Mouse (Mus musculus): ENCODE results near the gene Cd180. TPM values are rescaled to one million over a fixed set of nuclear protein-coding genes. Genes with fewer than 3 reads are reported as not detected.

Gene Cd180
- polyA plus RNA-seq, 1 experiment from 2014 or later = 0.88 TPM

- Histone ChIP-seq H3K27me3 (ENCODE audit: control insufficient read depth, insufficient read depth, low read length) (no peaks in the 10 kb centered on the region), H3K9me3 (ENCODE audit: control insufficient read depth, low read length) (no peaks in the 10 kb centered on the region), H3K27ac (replicated peaks in 1 of 2; ENCODE audit: control insufficient read depth in 1 of 2, insufficient read depth in 1 of 2, low read depth in 2 of 2, low read length in 2 of 2) (no peak overlapping the region), H3K36me3 (ENCODE audit: control insufficient read depth, insufficient read depth, low read length) (no peaks in the 10 kb centered on the region), H3K4me2 (ENCODE audit: low read length) (peak overlapping the region; percentile 32; the same call in 1 of the 2 replicates), H3K4me3 (ENCODE audit: control insufficient read depth in 1 of 2, insufficient read depth in 1 of 2, low read depth in 1 of 2, low read length in 2 of 2) (no peak overlapping the region), H3K4me1 (ENCODE audit: control insufficient read depth in 2 of 2, insufficient read depth in 2 of 2, low read length in 2 of 2) (peaks cover 4 to 7% of the 10 kb centered on the region in 2 experiments; a peak in 1 of 4 replicates), H3K9ac (ENCODE audit: low read length) (no peak overlapping the region)
- 66% methylated on average over 11 of the region's 11 CpGs for WGBS
- no peak for ATAC-seq (ENCODE audit: insufficient number of reproducible peaks, insufficient read depth, low FRiP score, low read depth)
Measured at GRCm38 (mm10) chr13:102656153-102656690, 37.1 kb upstream of the Cd180 start.

DNA sequence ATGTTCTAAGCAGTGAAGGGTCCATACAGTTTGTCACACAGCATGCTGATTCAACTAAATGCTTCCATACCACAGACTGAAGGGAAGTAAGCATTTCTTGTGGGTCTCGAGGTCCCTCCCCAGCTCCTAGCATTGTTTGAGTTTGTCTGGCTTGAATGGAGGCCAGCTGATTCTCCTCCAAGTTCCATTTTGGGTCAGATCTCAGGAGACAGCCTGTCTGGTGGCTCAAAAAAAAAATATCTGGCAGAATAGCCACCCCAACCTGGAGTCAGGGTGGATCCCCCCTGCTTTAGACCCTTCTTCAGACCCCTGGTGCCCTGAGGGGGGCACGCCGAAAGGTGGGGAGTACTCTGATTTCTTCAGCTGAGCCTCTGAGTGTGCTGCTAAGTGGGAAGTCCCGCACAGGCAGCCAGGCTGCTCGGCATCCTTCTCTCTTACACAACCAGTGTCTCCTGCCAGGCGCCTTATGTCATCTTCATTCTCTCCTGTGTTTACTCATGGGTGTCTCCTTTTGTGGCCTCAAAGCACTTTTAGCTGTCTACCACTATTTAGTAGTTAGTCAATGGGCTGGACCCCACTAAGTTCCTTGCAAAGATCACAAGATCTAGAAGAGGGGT, 35.0 kb upstream of the Cd180 start:
- H3K27ac ChIP-seq (replicated peaks in 1 of 2; ENCODE audit: control insufficient read depth in 1 of 2, insufficient read depth in 1 of 2, low read depth in 2 of 2, low read length in 2 of 2) = no peak overlapping the region
- no peaks in the 10 kb centered on the region for H3K36me3 ChIP-seq (ENCODE audit: control insufficient read depth, insufficient read depth, low read length)
- ATAC-seq (ENCODE audit: insufficient number of reproducible peaks, insufficient read depth, low FRiP score, low read depth) = no peak
- H3K4me3 ChIP-seq (ENCODE audit: control insufficient read depth in 1 of 2, insufficient read depth in 1 of 2, low read depth in 1 of 2, low read length in 2 of 2) = no peak overlapping the region
- no peak overlapping the region for H3K9ac ChIP-seq (ENCODE audit: low read length)
- H3K27me3 ChIP-seq (ENCODE audit: control insufficient read depth, insufficient read depth, low read length) = no peaks in the 10 kb centered on the region
- H3K4me2 ChIP-seq (ENCODE audit: low read length) = no peak overlapping the region
- peaks cover 4 to 7% of the 10 kb centered on the region in 2 experiments; a peak in 1 of 4 replicates for H3K4me1 ChIP-seq (ENCODE audit: control insufficient read depth in 2 of 2, insufficient read depth in 2 of 2, low read length in 2 of 2)
- 63% methylated on average over 6 of the region's 6 CpGs for WGBS
- no peaks in the 10 kb centered on the region for H3K9me3 ChIP-seq (ENCODE audit: control insufficient read depth, low read length)

DNA sequence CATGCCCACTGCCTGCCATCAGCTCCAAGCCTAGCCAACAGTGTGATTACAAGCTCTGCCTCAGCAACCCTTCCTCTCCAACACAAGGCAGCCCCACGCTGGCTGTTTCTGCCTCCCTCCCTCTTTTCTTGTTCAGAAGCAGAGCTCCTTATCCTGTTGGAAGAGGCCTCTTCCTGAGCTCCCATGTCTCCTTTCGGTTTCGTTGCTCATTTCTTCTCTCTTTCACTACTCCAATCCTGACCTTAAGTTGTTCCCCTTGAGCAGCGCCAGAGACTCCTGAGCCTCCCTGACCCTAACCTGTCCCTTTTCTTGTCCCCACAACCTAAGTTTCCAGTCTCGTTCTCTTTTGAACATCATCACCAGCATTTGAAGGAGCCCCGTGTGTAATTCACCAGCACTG, 29.3 kb upstream of the Cd180 start:
- Histone ChIP-seq H3K36me3 (ENCODE audit: control insufficient read depth, insufficient read depth, low read length) (no peaks in the 10 kb centered on the region), H3K4me3 (ENCODE audit: control insufficient read depth in 1 of 2, insufficient read depth in 1 of 2, low read depth in 1 of 2, low read length in 2 of 2) (no peak overlapping the region), H3K9me3 (ENCODE audit: control insufficient read depth, low read length) (no peaks in the 10 kb centered on the region), H3K27ac (replicated peaks in 1 of 2; ENCODE audit: control insufficient read depth in 1 of 2, insufficient read depth in 1 of 2, low read depth in 2 of 2, low read length in 2 of 2) (no peak overlapping the region; a peak in 1 of 4 replicates), H3K4me2 (ENCODE audit: low read length) (no peak overlapping the region), H3K9ac (ENCODE audit: low read length) (no peak overlapping the region), H3K4me1 (ENCODE audit: control insufficient read depth in 2 of 2, insufficient read depth in 2 of 2, low read length in 2 of 2) (peaks cover 2 to 14% of the 10 kb centered on the region in 2 experiments; a peak in 3 of 4 replicates), H3K27me3 (ENCODE audit: control insufficient read depth, insufficient read depth, low read length) (no peaks in the 10 kb centered on the region)
- WGBS = 48% methylated on average over 6 of the region's 6 CpGs
- no peak for ATAC-seq (ENCODE audit: insufficient number of reproducible peaks, insufficient read depth, low FRiP score, low read depth)

DNA sequence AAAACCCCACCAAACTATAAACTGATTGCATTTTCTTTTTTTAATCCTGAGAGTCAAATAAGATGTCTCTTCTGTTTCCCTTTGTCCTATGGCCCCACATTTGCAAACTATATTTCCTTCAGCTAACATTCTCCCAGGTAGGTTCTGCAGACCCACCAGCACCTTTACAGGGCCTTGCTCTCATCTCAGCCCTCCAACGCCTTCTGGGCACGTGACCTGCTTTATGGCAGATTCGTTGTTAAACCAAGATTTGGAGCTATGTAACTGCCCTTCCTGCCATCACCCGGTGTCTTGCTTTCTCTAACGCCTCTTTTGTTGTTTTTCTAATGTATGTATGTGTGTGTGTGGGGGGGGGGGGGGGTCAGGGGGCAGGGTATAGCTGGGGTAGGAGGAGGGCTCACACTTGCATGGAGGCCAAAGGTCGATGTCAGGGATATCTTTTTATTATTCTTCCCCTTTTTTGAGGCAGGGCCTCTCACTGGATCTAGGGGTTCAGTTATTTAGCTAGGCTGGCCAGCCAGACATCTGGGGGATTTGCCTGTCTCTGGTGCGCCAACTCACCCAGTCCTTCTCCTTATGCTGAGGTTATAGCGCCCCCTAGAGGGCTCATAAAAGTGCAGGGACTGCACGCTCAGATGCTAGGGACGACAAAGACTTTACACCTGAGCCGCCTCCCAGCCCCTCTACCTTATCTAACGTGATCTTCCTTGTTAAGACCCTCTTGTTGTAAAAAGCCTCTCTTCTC, 28.3 kb upstream of the Cd180 start:
- peaks cover 10 to 23% of the 10 kb centered on the region in 2 experiments for H3K4me1 ChIP-seq (ENCODE audit: control insufficient read depth in 2 of 2, insufficient read depth in 2 of 2, low read length in 2 of 2)
- H3K4me3 ChIP-seq (ENCODE audit: control insufficient read depth in 1 of 2, insufficient read depth in 1 of 2, low read depth in 1 of 2, low read length in 2 of 2) = peak overlapping the region in 1 of 2 experiments; percentile 6; a peak in 1 of 4 replicates
- H3K9ac ChIP-seq (ENCODE audit: low read length) = no peak overlapping the region; the same call in 1 of the 2 replicates
- no peaks in the 10 kb centered on the region for H3K27me3 ChIP-seq (ENCODE audit: control insufficient read depth, insufficient read depth, low read length)
- H3K27ac ChIP-seq (replicated peaks in 1 of 2; ENCODE audit: control insufficient read depth in 1 of 2, insufficient read depth in 1 of 2, low read depth in 2 of 2, low read length in 2 of 2) = no peak overlapping the region
- H3K9me3 ChIP-seq (ENCODE audit: control insufficient read depth, low read length) = no peaks in the 10 kb centered on the region
- peak overlapping the region; percentile 55 for H3K4me2 ChIP-seq (ENCODE audit: low read length)
- WGBS = 49% methylated on average over 12 of the region's 12 CpGs
- H3K36me3 ChIP-seq (ENCODE audit: control insufficient read depth, insufficient read depth, low read length) = no peaks in the 10 kb centered on the region
- ATAC-seq (ENCODE audit: insufficient number of reproducible peaks, insufficient read depth, low FRiP score, low read depth) = no peak; the same call in 1 of the 2 replicates

DNA sequence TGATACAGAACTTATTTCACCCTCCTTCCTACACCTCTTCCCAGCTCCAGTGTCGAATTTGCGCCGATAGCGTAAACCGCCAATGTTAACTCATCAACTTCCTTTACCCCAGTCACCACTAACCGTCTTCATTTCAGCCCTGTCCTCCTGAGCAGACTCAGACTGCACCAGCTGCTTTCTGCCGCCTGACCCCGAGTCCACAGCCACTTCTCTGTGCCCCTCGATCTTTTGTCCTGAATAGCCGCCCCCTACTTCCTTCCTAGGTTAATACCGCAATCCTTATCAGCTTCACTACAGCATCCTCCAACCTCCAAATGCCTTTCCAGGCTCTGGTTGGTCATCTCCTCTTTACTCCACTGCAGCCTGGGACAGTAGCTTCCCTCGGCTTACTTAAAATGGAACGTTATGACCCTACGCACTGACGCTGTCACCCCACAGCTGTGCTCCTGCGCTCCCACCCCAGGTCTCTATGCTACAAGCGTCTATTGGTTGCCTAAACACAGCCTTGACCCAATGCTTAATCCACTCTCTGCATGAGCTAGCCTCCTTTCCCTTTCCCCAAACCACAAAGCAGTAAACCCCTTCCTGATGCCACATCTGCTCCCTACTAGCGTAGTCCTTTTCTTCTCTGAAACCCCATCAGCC, 27.6 kb upstream of the Cd180 start:
- Histone ChIP-seq H3K4me3 (ENCODE audit: control insufficient read depth in 1 of 2, insufficient read depth in 1 of 2, low read depth in 1 of 2, low read length in 2 of 2) (peak overlapping the region in 1 of 2 experiments; percentile 6; a peak in 1 of 4 replicates), H3K36me3 (ENCODE audit: control insufficient read depth, insufficient read depth, low read length) (no peaks in the 10 kb centered on the region), H3K9ac (ENCODE audit: low read length) (no peak overlapping the region; the same call in 1 of the 2 replicates), H3K4me1 (ENCODE audit: control insufficient read depth in 2 of 2, insufficient read depth in 2 of 2, low read length in 2 of 2) (peaks cover 16 to 30% of the 10 kb centered on the region in 2 experiments), H3K9me3 (ENCODE audit: control insufficient read depth, low read length) (no peaks in the 10 kb centered on the region), H3K27ac (replicated peaks in 1 of 2; ENCODE audit: control insufficient read depth in 1 of 2, insufficient read depth in 1 of 2, low read depth in 2 of 2, low read length in 2 of 2) (no peak overlapping the region), H3K4me2 (ENCODE audit: low read length) (peak overlapping the region; percentile 55), H3K27me3 (ENCODE audit: control insufficient read depth, insufficient read depth, low read length) (no peaks in the 10 kb centered on the region)
- ATAC-seq (ENCODE audit: insufficient number of reproducible peaks, insufficient read depth, low FRiP score, low read depth) = no peak; the same call in 1 of the 2 replicates
- WGBS = 40% methylated on average over 18 of the region's 18 CpGs

- H3K9me3 ChIP-seq (ENCODE audit: control insufficient read depth, low read length) = no peaks in the 10 kb centered on the region
- ATAC-seq (ENCODE audit: insufficient number of reproducible peaks, insufficient read depth, low FRiP score, low read depth) = no peak
- no peak overlapping the region for H3K27ac ChIP-seq (replicated peaks in 1 of 2; ENCODE audit: control insufficient read depth in 1 of 2, insufficient read depth in 1 of 2, low read depth in 2 of 2, low read length in 2 of 2)
- no peak overlapping the region for H3K9ac ChIP-seq (ENCODE audit: low read length)
- WGBS = 82% methylated on average over 12 of the region's 12 CpGs
- H3K27me3 ChIP-seq (ENCODE audit: control insufficient read depth, insufficient read depth, low read length) = no peaks in the 10 kb centered on the region
- no peaks in the 10 kb centered on the region for H3K36me3 ChIP-seq (ENCODE audit: control insufficient read depth, insufficient read depth, low read length)
- no peak overlapping the region for H3K4me3 ChIP-seq (ENCODE audit: control insufficient read depth in 1 of 2, insufficient read depth in 1 of 2, low read depth in 1 of 2, low read length in 2 of 2)
- peaks cover 18 to 34% of the 10 kb centered on the region in 2 experiments for H3K4me1 ChIP-seq (ENCODE audit: control insufficient read depth in 2 of 2, insufficient read depth in 2 of 2, low read length in 2 of 2)
- no peak overlapping the region for H3K4me2 ChIP-seq (ENCODE audit: low read length)
Measured at GRCm38 (mm10) chr13:102666233-102666614, 27.1 kb upstream of the Cd180 start.

DNA sequence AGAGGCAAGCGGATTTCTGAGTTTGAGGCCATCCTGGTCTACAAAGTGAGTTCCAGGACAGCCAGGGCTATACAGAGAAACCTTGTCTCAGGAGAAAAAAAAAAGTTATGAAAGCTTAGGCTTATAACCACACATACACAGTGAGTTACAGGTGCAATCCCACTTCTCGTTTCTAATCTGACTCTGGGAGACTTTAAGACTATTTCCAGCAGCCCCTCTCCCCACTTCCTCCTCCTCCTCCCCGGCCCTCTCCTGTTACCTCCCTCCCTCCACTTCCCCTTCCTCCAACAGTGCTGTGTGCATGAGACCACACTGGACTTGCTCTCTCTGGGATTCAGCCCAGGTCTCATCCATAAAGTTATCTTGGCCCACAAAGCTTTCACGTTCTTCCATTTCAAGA, 26.6 kb upstream of the Cd180 start:
- no peak overlapping the region for H3K4me2 ChIP-seq (ENCODE audit: low read length)
- no peaks in the 10 kb centered on the region for H3K36me3 ChIP-seq (ENCODE audit: control insufficient read depth, insufficient read depth, low read length)
- H3K4me3 ChIP-seq (ENCODE audit: control insufficient read depth in 1 of 2, insufficient read depth in 1 of 2, low read depth in 1 of 2, low read length in 2 of 2) = no peak overlapping the region
- no peaks in the 10 kb centered on the region for H3K9me3 ChIP-seq (ENCODE audit: control insufficient read depth, low read length)
- no peak overlapping the region for H3K27ac ChIP-seq (replicated peaks in 1 of 2; ENCODE audit: control insufficient read depth in 1 of 2, insufficient read depth in 1 of 2, low read depth in 2 of 2, low read length in 2 of 2)
- 74% methylated on average over 4 of the region's 4 CpGs for WGBS
- no peak for ATAC-seq (ENCODE audit: insufficient number of reproducible peaks, insufficient read depth, low FRiP score, low read depth)
- no peaks in the 10 kb centered on the region for H3K27me3 ChIP-seq (ENCODE audit: control insufficient read depth, insufficient read depth, low read length)
- H3K4me1 ChIP-seq (ENCODE audit: control insufficient read depth in 2 of 2, insufficient read depth in 2 of 2, low read length in 2 of 2) = peaks cover 18 to 34% of the 10 kb centered on the region in 2 experiments
- no peak overlapping the region for H3K9ac ChIP-seq (ENCODE audit: low read length)
